Mouse (Mus musculus): ENCODE results near the gene Arid4b. TPM values are rescaled to one million over a fixed set of nuclear protein-coding genes. Genes with fewer than 3 reads are reported as not detected.
A peak's percentile ranks its signal among the peaks of the same experiment; 100 is the strongest.

Arid4b gene
- polyA plus RNA-seq, 1 experiment from 2014 or later = 100 TPM

GRCm38 (mm10) chr13:14069291-14069690, 6.3 kb downstream of the Arid4b start:
- H3K9ac ChIP-seq (replicated peaks; ENCODE audit: low read depth, low read length) = no peak overlapping the region
- peaks cover 14% of the 10 kb centered on the region for H3K4me1 ChIP-seq (replicated peaks; ENCODE audit: control insufficient read depth, insufficient read depth, low read length)
- 89% methylated on average over 1 of the region's 1 CpGs for WGBS
- H3K27ac ChIP-seq (ENCODE audit: low read length) = no peak overlapping the region
- H3K36me3 ChIP-seq (ENCODE audit: control insufficient read depth, insufficient read depth) = no peaks in the 10 kb centered on the region
- no peak overlapping the region for H3K4me2 ChIP-seq (ENCODE audit: low read length)
- no peak for ATAC-seq
- no peaks in the 10 kb centered on the region for H3K27me3 ChIP-seq (replicated peaks; ENCODE audit: control insufficient read depth, insufficient read depth, low read length)
- H3K9me3 ChIP-seq (ENCODE audit: control insufficient read depth, low read length) = no peaks in the 10 kb centered on the region
- no peak overlapping the region for H3K4me3 ChIP-seq (replicated peaks; ENCODE audit: low read length)

- WGBS = 98% methylated on average over 1 of the region's 1 CpGs
- H3K4me3 ChIP-seq (replicated peaks; ENCODE audit: low read length) = no peak overlapping the region
- no peak overlapping the region for H3K9ac ChIP-seq (replicated peaks; ENCODE audit: low read depth, low read length)
- no peaks in the 10 kb centered on the region for H3K9me3 ChIP-seq (ENCODE audit: control insufficient read depth, low read length)
- H3K36me3 ChIP-seq (ENCODE audit: control insufficient read depth, insufficient read depth) = no peaks in the 10 kb centered on the region
- no peak overlapping the region for H3K4me2 ChIP-seq (ENCODE audit: low read length)
- no peaks in the 10 kb centered on the region for H3K4me1 ChIP-seq (replicated peaks; ENCODE audit: control insufficient read depth, insufficient read depth, low read length)
- no peak overlapping the region for H3K27ac ChIP-seq (ENCODE audit: low read length)
- no peaks in the 10 kb centered on the region for H3K27me3 ChIP-seq (replicated peaks; ENCODE audit: control insufficient read depth, insufficient read depth, low read length)
- ATAC-seq = no peak
These were observed 11.3 kb downstream of the Arid4b start for GRCm38 (mm10) chr13:14074371-14074770.

GRCm38 (mm10) chr13:14075326-14075725, 12.3 kb downstream of the Arid4b start:
- Histone ChIP-seq H3K27me3 (replicated peaks; ENCODE audit: control insufficient read depth, insufficient read depth, low read length) (no peaks in the 10 kb centered on the region), H3K9ac (replicated peaks; ENCODE audit: low read depth, low read length) (no peak overlapping the region), H3K4me1 (replicated peaks; ENCODE audit: control insufficient read depth, insufficient read depth, low read length) (no peaks in the 10 kb centered on the region), H3K9me3 (ENCODE audit: control insufficient read depth, low read length) (no peaks in the 10 kb centered on the region), H3K4me2 (ENCODE audit: low read length) (no peak overlapping the region), H3K4me3 (replicated peaks; ENCODE audit: low read length) (no peak overlapping the region), H3K36me3 (ENCODE audit: control insufficient read depth, insufficient read depth) (no peaks in the 10 kb centered on the region), H3K27ac (ENCODE audit: low read length) (no peak overlapping the region)
- WGBS = 97% methylated on average over 1 of the region's 1 CpGs
- ATAC-seq = no peak

- no peak for ATAC-seq
- WGBS = 86% methylated on average over 1 of the region's 1 CpGs
- Histone ChIP-seq H3K4me1 (replicated peaks; ENCODE audit: control insufficient read depth, insufficient read depth, low read length) (no peaks in the 10 kb centered on the region), H3K4me2 (ENCODE audit: low read length) (no peak overlapping the region), H3K36me3 (ENCODE audit: control insufficient read depth, insufficient read depth) (no peaks in the 10 kb centered on the region; the same call in 1 of the 2 replicates), H3K9me3 (ENCODE audit: control insufficient read depth, low read length) (no peaks in the 10 kb centered on the region), H3K27ac (ENCODE audit: low read length) (no peak overlapping the region), H3K9ac (replicated peaks; ENCODE audit: low read depth, low read length) (no peak overlapping the region), H3K4me3 (replicated peaks; ENCODE audit: low read length) (no peak overlapping the region), H3K27me3 (replicated peaks; ENCODE audit: control insufficient read depth, insufficient read depth, low read length) (no peaks in the 10 kb centered on the region)
These were observed 25.6 kb downstream of the Arid4b start for GRCm38 (mm10) chr13:14088669-14089068.

GRCm38 (mm10) chr13:14103026-14103425, 40.0 kb downstream of the Arid4b start:
- H3K9ac ChIP-seq (replicated peaks; ENCODE audit: low read depth, low read length) = no peak overlapping the region
- no peak overlapping the region for H3K27ac ChIP-seq (ENCODE audit: low read length)
- H3K27me3 ChIP-seq (replicated peaks; ENCODE audit: control insufficient read depth, insufficient read depth, low read length) = no peaks in the 10 kb centered on the region
- WGBS = 87% methylated on average over 1 of the region's 1 CpGs
- ATAC-seq = no peak
- H3K4me2 ChIP-seq (ENCODE audit: low read length) = no peak overlapping the region
- H3K4me1 ChIP-seq (replicated peaks; ENCODE audit: control insufficient read depth, insufficient read depth, low read length) = no peaks in the 10 kb centered on the region
- H3K9me3 ChIP-seq (ENCODE audit: control insufficient read depth, low read length) = no peaks in the 10 kb centered on the region
- no peak overlapping the region for H3K4me3 ChIP-seq (replicated peaks; ENCODE audit: low read length)
- H3K36me3 ChIP-seq (ENCODE audit: control insufficient read depth, insufficient read depth) = no peaks in the 10 kb centered on the region

GRCm38 (mm10) chr13:14110154-14110873, 47.3 kb downstream of the Arid4b start:
- Histone ChIP-seq H3K36me3 (ENCODE audit: control insufficient read depth, insufficient read depth) (no peaks in the 10 kb centered on the region), H3K4me2 (ENCODE audit: low read length) (no peak overlapping the region), H3K9me3 (ENCODE audit: control insufficient read depth, low read length) (no peaks in the 10 kb centered on the region), H3K4me1 (replicated peaks; ENCODE audit: control insufficient read depth, insufficient read depth, low read length) (peaks cover 9% of the 10 kb centered on the region), H3K4me3 (replicated peaks; ENCODE audit: low read length) (no peak overlapping the region), H3K27ac (ENCODE audit: low read length) (no peak overlapping the region), H3K9ac (replicated peaks; ENCODE audit: low read depth, low read length) (no peak overlapping the region), H3K27me3 (replicated peaks; ENCODE audit: control insufficient read depth, insufficient read depth, low read length) (no peaks in the 10 kb centered on the region)
- WGBS = 90% methylated on average over 2 of the region's 2 CpGs
- ATAC-seq = no peak

- no peaks in the 10 kb centered on the region for H3K36me3 ChIP-seq (ENCODE audit: control insufficient read depth, insufficient read depth)
- peaks cover 9% of the 10 kb centered on the region for H3K4me1 ChIP-seq (replicated peaks; ENCODE audit: control insufficient read depth, insufficient read depth, low read length)
- 78% methylated on average over 1 of the region's 1 CpGs for WGBS
- H3K9me3 ChIP-seq (ENCODE audit: control insufficient read depth, low read length) = no peaks in the 10 kb centered on the region
- H3K9ac ChIP-seq (replicated peaks; ENCODE audit: low read depth, low read length) = no peak overlapping the region
- H3K27ac ChIP-seq (ENCODE audit: low read length) = no peak overlapping the region
- no peak overlapping the region for H3K4me3 ChIP-seq (replicated peaks; ENCODE audit: low read length)
- H3K27me3 ChIP-seq (replicated peaks; ENCODE audit: control insufficient read depth, insufficient read depth, low read length) = no peaks in the 10 kb centered on the region
- no peak for ATAC-seq
- H3K4me2 ChIP-seq (ENCODE audit: low read length) = no peak overlapping the region
These were observed 48.1 kb downstream of the Arid4b start for GRCm38 (mm10) chr13:14111146-14111545.

- Histone ChIP-seq H3K4me3 (replicated peaks; ENCODE audit: low read length) (no peak overlapping the region), H3K36me3 (ENCODE audit: control insufficient read depth, insufficient read depth) (no peaks in the 10 kb centered on the region), H3K9me3 (ENCODE audit: control insufficient read depth, low read length) (no peaks in the 10 kb centered on the region), H3K4me1 (replicated peaks; ENCODE audit: control insufficient read depth, insufficient read depth, low read length) (peaks cover 9% of the 10 kb centered on the region), H3K27me3 (replicated peaks; ENCODE audit: control insufficient read depth, insufficient read depth, low read length) (no peaks in the 10 kb centered on the region), H3K4me2 (ENCODE audit: low read length) (no peak overlapping the region), H3K27ac (ENCODE audit: low read length) (no peak overlapping the region), H3K9ac (replicated peaks; ENCODE audit: low read depth, low read length) (no peak overlapping the region)
- peak; percentile 76 for ATAC-seq
- WGBS = 22% methylated on average over 4 of the region's 4 CpGs
These were observed 50.9 kb downstream of the Arid4b start for GRCm38 (mm10) chr13:14113746-14114528.

GRCm38 (mm10) chr13:14115805-14116204, 52.8 kb downstream of the Arid4b start:
- Histone ChIP-seq H3K27me3 (replicated peaks; ENCODE audit: control insufficient read depth, insufficient read depth, low read length) (no peaks in the 10 kb centered on the region), H3K9me3 (ENCODE audit: control insufficient read depth, low read length) (no peaks in the 10 kb centered on the region), H3K4me2 (ENCODE audit: low read length) (no peak overlapping the region), H3K4me3 (replicated peaks; ENCODE audit: low read length) (no peak overlapping the region), H3K4me1 (replicated peaks; ENCODE audit: control insufficient read depth, insufficient read depth, low read length) (peaks cover 9% of the 10 kb centered on the region), H3K27ac (ENCODE audit: low read length) (no peak overlapping the region), H3K36me3 (ENCODE audit: control insufficient read depth, insufficient read depth) (no peaks in the 10 kb centered on the region), H3K9ac (replicated peaks; ENCODE audit: low read depth, low read length) (no peak overlapping the region)
- WGBS = 92% methylated on average over 2 of the region's 2 CpGs
- ATAC-seq = no peak
